ENCODE assay signal across 8 mouse cellular contexts in genomic region chr7:19459144-19459870, GRCm38 (mm10). TPM values are rescaled to one million over a fixed set of nuclear protein-coding genes. Genes with fewer than 3 reads are reported as not detected.
DNase-seq lines count a peak whose midpoint lies in the region; ATAC-seq lines count a peak whose summit lies in the region.

No protein-coding gene starts in this region.

- no peaks in the 10 kb centered on the region for H3K9me3 ChIP-seq in kidney, embryonic 16.5 days (ENCODE audit: low read length)
- H3K9me3 ChIP-seq in hindbrain, embryonic 13.5 days = no peaks in the 10 kb centered on the region
- no peaks in the 10 kb centered on the region for H3K9me3 ChIP-seq in midbrain, embryonic 15.5 days

- peak overlapping the region; percentile 84 for H3K4me2 ChIP-seq in kidney, embryonic 16.5 days (replicated peaks; ENCODE audit: low read depth, low read length)
- peak overlapping the region; percentile 68 for H3K4me2 ChIP-seq in hindbrain, embryonic 13.5 days
- peak overlapping the region; percentile 65 for H3K4me2 ChIP-seq in midbrain, embryonic 15.5 days

- no peaks in the 10 kb centered on the region for H3K27me3 ChIP-seq in kidney, embryonic 16.5 days (ENCODE audit: insufficient read depth, low read length)
- peaks cover 11% of the 10 kb centered on the region for H3K27me3 ChIP-seq in hindbrain, embryonic 13.5 days
- no peaks in the 10 kb centered on the region for H3K27me3 ChIP-seq in midbrain, embryonic 15.5 days (replicated peaks)

- peak overlapping the region; percentile 94 for H3K4me3 ChIP-seq in kidney, embryonic 16.5 days (ENCODE audit: low read length)
- peak overlapping the region; percentile 87 for H3K4me3 ChIP-seq in brown adipose tissue, adult 24 weeks (ENCODE audit: insufficient read depth, low read depth, low read length)
- peak overlapping the region; percentile 87 for H3K4me3 ChIP-seq in hindbrain, embryonic 13.5 days
- H3K4me3 ChIP-seq in midbrain, embryonic 15.5 days = peak overlapping the region; percentile 91

- peaks cover 23% of the 10 kb centered on the region for H3K4me1 ChIP-seq in kidney, embryonic 16.5 days (ENCODE audit: insufficient read depth, low read length)
- peaks cover 12% of the 10 kb centered on the region; the same call in 1 of the 2 replicates for H3K4me1 ChIP-seq in brown adipose tissue, adult 24 weeks (ENCODE audit: control insufficient read depth, insufficient read depth, insufficient read length, low read length)
- peaks cover 29% of the 10 kb centered on the region for H3K4me1 ChIP-seq in hindbrain, embryonic 13.5 days (replicated peaks)
- peaks cover 27% of the 10 kb centered on the region for H3K4me1 ChIP-seq in midbrain, embryonic 15.5 days

- no peak for ATAC-seq in kidney, embryonic 16.5 days (ENCODE audit: low FRiP score, low TSS enrichment)
- ATAC-seq in hindbrain, embryonic 13.5 days (ENCODE audit: low FRiP score) = no peak
- no peak for ATAC-seq in midbrain, embryonic 15.5 days (replicated peaks)
- no peak for ATAC-seq in monocyte, adult 5-6 weeks (replicated peaks; ENCODE audit: insufficient number of reproducible peaks, low FRiP score, low TSS enrichment, poor library complexity, severe bottlenecking)
- no peak for ATAC-seq in frontal cortex, adult (ENCODE audit: low TSS enrichment)

- peak overlapping the region; percentile 40; the same call in 1 of the 2 replicates for H3K27ac ChIP-seq in kidney, embryonic 16.5 days (ENCODE audit: low read length)
- H3K27ac ChIP-seq in brown adipose tissue, adult 24 weeks (replicated peaks; ENCODE audit: low read depth, low read length) = peak overlapping the region; percentile 82
- peak overlapping the region; percentile 90 for H3K27ac ChIP-seq in hindbrain, embryonic 13.5 days
- H3K27ac ChIP-seq in midbrain, embryonic 15.5 days = peak overlapping the region; percentile 76

- H3K36me3 ChIP-seq in kidney, embryonic 16.5 days (ENCODE audit: insufficient read depth, low read length) = no peaks in the 10 kb centered on the region
- peaks cover 9% of the 10 kb centered on the region for H3K36me3 ChIP-seq in hindbrain, embryonic 13.5 days
- H3K36me3 ChIP-seq in midbrain, embryonic 15.5 days (replicated peaks) = 0 out of 2 replicates have a peak, but pooled peaks cover 3% of the 10 kb centered on the region

- no peak for DNase-seq in kidney, postnatal 36 days
- no peak for DNase-seq in adrenal gland, postnatal 14 days

- H3K9ac ChIP-seq in kidney, embryonic 16.5 days (replicated peaks; ENCODE audit: low read length) = peak overlapping the region; percentile 91
- H3K9ac ChIP-seq in hindbrain, embryonic 13.5 days = peak overlapping the region; percentile 96
- peak overlapping the region; percentile 82 for H3K9ac ChIP-seq in midbrain, embryonic 15.5 days

- WGBS in kidney, embryonic 16.5 days = 21% methylated on average over 6 of the region's 6 CpGs
- WGBS in hindbrain, embryonic 13.5 days = 15% methylated on average over 6 of the region's 6 CpGs
- 21% methylated on average over 6 of the region's 6 CpGs for WGBS in midbrain, embryonic 15.5 days

RNA-seq across cellular contexts. Expression of gene Mark4, which starts 0.7 kb away (rescaled TPM):
- polyA plus RNA-seq in kidney, embryonic 16.5 days (2015; fragmentation: Nextera tagmentation; extraction: Ambion mirVana) = 6.8 and 6.9 TPM in 2 replicates
- 9.8 and 10.9 TPM in 2 replicates for polyA plus RNA-seq in brown adipose tissue, adult 24 weeks (2012; ENCODE audit: insufficient read depth, insufficient read length, missing spikeins)
- polyA plus RNA-seq in hindbrain, embryonic 13.5 days (2015; fragmentation: Nextera tagmentation; extraction: Ambion mirVana) = 16.1 TPM in 2 replicates
- 20.4 and 20.6 TPM in 2 replicates for polyA plus RNA-seq in midbrain, embryonic 15.5 days (2015; fragmentation: Nextera tagmentation; extraction: Ambion mirVana)
- total RNA-seq in monocyte, adult 5-6 weeks (2017) = 9.0 to 21.1 TPM (median 9.6 TPM) in 3 replicates
- total RNA-seq in adrenal gland, postnatal 14 days (2021) = 45.1 and 45.2 TPM in 2 replicates

RNA-seq across cellular contexts. Expression of gene Exoc3l2, which starts 3.8 kb away (rescaled TPM):
- 2.9 and 3.8 TPM in 2 replicates for polyA plus RNA-seq in kidney, embryonic 16.5 days (2015; fragmentation: Nextera tagmentation; extraction: Ambion mirVana)
- 0.79 and 1.0 TPM in 2 replicates for polyA plus RNA-seq in brown adipose tissue, adult 24 weeks (2012; ENCODE audit: insufficient read depth, insufficient read length, missing spikeins)
- polyA plus RNA-seq in hindbrain, embryonic 13.5 days (2015; fragmentation: Nextera tagmentation; extraction: Ambion mirVana) = 0.38 and 0.43 TPM in 2 replicates
- 0.17 and 0.57 TPM in 2 replicates for polyA plus RNA-seq in midbrain, embryonic 15.5 days (2015; fragmentation: Nextera tagmentation; extraction: Ambion mirVana)
- total RNA-seq in monocyte, adult 5-6 weeks (2017) = 0.11 to 1.4 TPM (median 0.49 TPM) in 3 replicates
- total RNA-seq in adrenal gland, postnatal 14 days (2021) = 21.8 and 22.0 TPM in 2 replicates

RNA-seq across cellular contexts. Expression of gene Bloc1s3, which starts 48.9 kb away (rescaled TPM):
- polyA plus RNA-seq in kidney, embryonic 16.5 days (2015; fragmentation: Nextera tagmentation; extraction: Ambion mirVana) = 1.8 and 2.2 TPM in 2 replicates
- polyA plus RNA-seq in brown adipose tissue, adult 24 weeks (2012; ENCODE audit: insufficient read depth, insufficient read length, missing spikeins) = 3.4 and 4.0 TPM in 2 replicates
- polyA plus RNA-seq in hindbrain, embryonic 13.5 days (2015; fragmentation: Nextera tagmentation; extraction: Ambion mirVana) = 3.2 and 3.5 TPM in 2 replicates
- 4.8 and 5.0 TPM in 2 replicates for polyA plus RNA-seq in midbrain, embryonic 15.5 days (2015; fragmentation: Nextera tagmentation; extraction: Ambion mirVana)
- total RNA-seq in monocyte, adult 5-6 weeks (2017) = 3.5 to 4.4 TPM (median 4.0 TPM) in 3 replicates
- 6.7 and 8.6 TPM in 2 replicates for total RNA-seq in adrenal gland, postnatal 14 days (2021)

RNA-seq across cellular contexts. Expression of gene Trappc6a, which starts 48.9 kb away (rescaled TPM):
- polyA plus RNA-seq in kidney, embryonic 16.5 days (2015; fragmentation: Nextera tagmentation; extraction: Ambion mirVana) = 89.7 and 94.2 TPM in 2 replicates
- polyA plus RNA-seq in brown adipose tissue, adult 24 weeks (2012; ENCODE audit: insufficient read depth, insufficient read length, missing spikeins) = 39.3 and 49.9 TPM in 2 replicates
- 43.9 and 44.9 TPM in 2 replicates for polyA plus RNA-seq in hindbrain, embryonic 13.5 days (2015; fragmentation: Nextera tagmentation; extraction: Ambion mirVana)
- 38.3 and 39.1 TPM in 2 replicates for polyA plus RNA-seq in midbrain, embryonic 15.5 days (2015; fragmentation: Nextera tagmentation; extraction: Ambion mirVana)
- total RNA-seq in monocyte, adult 5-6 weeks (2017) = 19.9 to 35.2 TPM (median 23.4 TPM) in 3 replicates
- total RNA-seq in adrenal gland, postnatal 14 days (2021) = 69.4 and 71.2 TPM in 2 replicates

RNA-seq across cellular contexts. Expression of gene Ckm, which starts 54.7 kb away (rescaled TPM):
- 18.6 and 28.2 TPM in 2 replicates for polyA plus RNA-seq in kidney, embryonic 16.5 days (2015; fragmentation: Nextera tagmentation; extraction: Ambion mirVana)
- 328 and 404 TPM in 2 replicates for polyA plus RNA-seq in brown adipose tissue, adult 24 weeks (2012; ENCODE audit: insufficient read depth, insufficient read length, missing spikeins)
- polyA plus RNA-seq in hindbrain, embryonic 13.5 days (2015; fragmentation: Nextera tagmentation; extraction: Ambion mirVana) = 0.81 and 0.87 TPM in 2 replicates
- polyA plus RNA-seq in midbrain, embryonic 15.5 days (2015; fragmentation: Nextera tagmentation; extraction: Ambion mirVana) = not detected in 2 replicates
- not detected in 3 replicates for total RNA-seq in monocyte, adult 5-6 weeks (2017)
- total RNA-seq in adrenal gland, postnatal 14 days (2021) = 0.74 and 0.79 TPM in 2 replicates

Comparison
In these comparisons a context has a peak if more than half of its experiments do, and no peak if none do; other contexts are left out.
1. H3K27ac ChIP-seq: peak in every context shown above with its lines; median percentile 90 in hindbrain, embryonic 13.5 days; 82 in brown adipose tissue, adult 24 weeks; 76 in midbrain, embryonic 15.5 days; 40 in kidney, embryonic 16.5 days.